Mouse (Mus musculus) telencephalon, adult 2 months (tissue): ENCODE measurements at regions not wholly inside any gene's neighbourhood (a gene's known extent, or its start where the extent isn't known, plus 50 kb on each side); places are given as distances from the start of the nearest gene placed in this dataset.

Experiments
- DNase-seq: peaks from one replicate; pipeline ENCODE4 v3.0.0-alpha.2; 2011; ENCODE audit warnings: low read depth, low spot score

- DNase-seq, result no peak
Observed at GRCm38 (mm10) chr12:47466740-47467139, 648.0 kb upstream of the Nova1 start.

- DNase-seq, result no peak
Observed at GRCm38 (mm10) chr12:47465924-47466323, 647.2 kb upstream of the Nova1 start.

GRCm38 (mm10) chr12:47431669-47432068 lies 612.9 kb upstream of the Nova1 start:
- no peak for DNase-seq

- DNase-seq, result no peak
Observed at GRCm38 (mm10) chr12:47412251-47412650, 593.5 kb upstream of the Nova1 start.

GRCm38 (mm10) chr12:47406563-47406962 lies 587.8 kb upstream of the Nova1 start:
- no peak for DNase-seq

- no peak for DNase-seq
Observed at GRCm38 (mm10) chr12:47406131-47406530, 587.4 kb upstream of the Nova1 start.

- no peak for DNase-seq
Observed at GRCm38 (mm10) chr12:47383225-47383624, 564.5 kb upstream of the Nova1 start.

GRCm38 (mm10) chr12:47353269-47353668 lies 534.5 kb upstream of the Nova1 start:
- DNase-seq, result peak; percentile 19

- DNase-seq, result no peak
Observed at GRCm38 (mm10) chr12:47351229-47351628, 532.5 kb upstream of the Nova1 start.

GRCm38 (mm10) chr12:47313413-47313812 lies 494.7 kb upstream of the Nova1 start:
- no peak for DNase-seq

GRCm38 (mm10) chr12:47275904-47276303 lies 457.2 kb upstream of the Nova1 start:
- peak; percentile 4 for DNase-seq

- no peak for DNase-seq
Observed at GRCm38 (mm10) chr12:47272309-47272708, 453.6 kb upstream of the Nova1 start.

GRCm38 (mm10) chr12:47264118-47264517 lies 445.4 kb upstream of the Nova1 start:
- DNase-seq, result no peak

GRCm38 (mm10) chr12:47263408-47263807 lies 444.7 kb upstream of the Nova1 start:
- no peak for DNase-seq

- no peak for DNase-seq
Observed at GRCm38 (mm10) chr12:47252306-47252705, 433.6 kb upstream of the Nova1 start.

- no peak for DNase-seq
Observed at GRCm38 (mm10) chr12:47243623-47244514, 425.1 kb upstream of the Nova1 start.

- DNase-seq, result no peak
Observed at GRCm38 (mm10) chr12:47220016-47220415, 401.3 kb upstream of the Nova1 start.

- no peak for DNase-seq
Observed at GRCm38 (mm10) chr12:47219340-47219739, 400.6 kb upstream of the Nova1 start.

- DNase-seq, result no peak
Observed at GRCm38 (mm10) chr12:47211417-47212104, 392.8 kb upstream of the Nova1 start.

- DNase-seq, result no peak
Observed at GRCm38 (mm10) chr12:47202936-47203335, 384.2 kb upstream of the Nova1 start.

- no peak for DNase-seq
Observed at GRCm38 (mm10) chr12:47198609-47199008, 379.9 kb upstream of the Nova1 start.

- DNase-seq, result no peak
Observed at GRCm38 (mm10) chr12:47164736-47165135, 346.0 kb upstream of the Nova1 start.
